Comparison of ENCODE assay signal across 8 mouse cellular contexts in genomic region chr13:93073595-93073994, GRCm38 (mm10).
DNase-seq lines count a peak whose midpoint lies in the region; ATAC-seq and TF ChIP-seq lines count a peak whose summit lies in the region.

No protein-coding gene starts in this region.

- DNase-seq in adrenal gland, postnatal 10 days, result peak; percentile 53
- DNase-seq in adrenal gland, adult 18-20 months (ENCODE audit: low spot score in 2 of 2), result no peak
- peak; percentile 37 for DNase-seq in liver, postnatal 0 days
- DNase-seq in layer of hippocampus, adult 2 months (ENCODE audit: low spot score in 2 of 2), result peak; percentile 83 to 88
- DNase-seq in midbrain, postnatal 0 days (ENCODE audit: low spot score), result peak; percentile 54
- no peak for DNase-seq in c-Kit-positive CD71-positive TER-119-positive erythroid progenitor cells, embryonic 14.5 days (ENCODE audit: low spot score)
- DNase-seq in thymus, postnatal 25 days, result no peak

- H3K9ac ChIP-seq in liver, postnatal 0 days (replicated peaks), result no peak overlapping the region
- no peak overlapping the region for H3K9ac ChIP-seq in liver, embryonic 12.5 days
- H3K9ac ChIP-seq in midbrain, postnatal 0 days (replicated peaks; ENCODE audit: low read length, poor library complexity, severe bottlenecking), result no peak overlapping the region

- no peaks in the 10 kb centered on the region for H3K27me3 ChIP-seq in liver, postnatal 0 days (ENCODE audit: insufficient read depth, low read length)
- no peaks in the 10 kb centered on the region for H3K27me3 ChIP-seq in liver, embryonic 12.5 days (replicated peaks)
- no peaks in the 10 kb centered on the region for H3K27me3 ChIP-seq in midbrain, postnatal 0 days (ENCODE audit: insufficient read depth, low read length)

- 0 out of 2 replicates have a peak, but pooled peaks cover 3% of the 10 kb centered on the region for H3K9me3 ChIP-seq in liver, postnatal 0 days (ENCODE audit: low read length)
- no peaks in the 10 kb centered on the region for H3K9me3 ChIP-seq in liver, embryonic 12.5 days (replicated peaks)
- H3K9me3 ChIP-seq in midbrain, postnatal 0 days (ENCODE audit: low read length), result 0 out of 2 replicates have a peak, but pooled peaks cover 3% of the 10 kb centered on the region

- H3K4me1 ChIP-seq in liver, postnatal 0 days (ENCODE audit: insufficient read depth), result no peaks in the 10 kb centered on the region
- H3K4me1 ChIP-seq in liver, embryonic 12.5 days, result no peaks in the 10 kb centered on the region
- H3K4me1 ChIP-seq in midbrain, postnatal 0 days (ENCODE audit: insufficient read depth, low read length), result peaks cover 3% of the 10 kb centered on the region; the same call in 1 of the 2 replicates

- WGBS in liver, postnatal 0 days (ENCODE audit: insufficient replicate concordance), result 46% methylated on average over 2 of the region's 2 CpGs
- 48% methylated on average over 2 of the region's 2 CpGs for WGBS in liver, embryonic 12.5 days (ENCODE audit: insufficient replicate concordance)
- 27% methylated on average over 2 of the region's 2 CpGs for WGBS in midbrain, postnatal 0 days

- TF ChIP-seq EP300 in liver, postnatal 0 days (IDR thresholded peaks at IDR 0.05; ENCODE audit: low read depth), result no peak

- H3K4me3 ChIP-seq in liver, postnatal 0 days (ENCODE audit: low read depth, low read length), result no peak overlapping the region
- H3K4me3 ChIP-seq in liver, embryonic 12.5 days, result no peak overlapping the region
- peak overlapping the region; percentile 36; the same call in 1 of the 2 replicates for H3K4me3 ChIP-seq in layer of hippocampus, adult 2 months
- no peak overlapping the region for H3K4me3 ChIP-seq in midbrain, postnatal 0 days (ENCODE audit: low read depth, low read length)

- no peak for TF ChIP-seq CTCF in liver, postnatal 0 days (IDR thresholded peaks at IDR 0.05; ENCODE audit: low read depth)
- no peak for TF ChIP-seq CTCF in layer of hippocampus, adult 2 months (conservative IDR thresholded peaks at IDR 0.05)
- no peak for TF ChIP-seq CTCF in midbrain, postnatal 0 days (IDR thresholded peaks at IDR 0.05)

- no peak overlapping the region for H3K4me2 ChIP-seq in liver, postnatal 0 days (ENCODE audit: low read depth, low read length)
- H3K4me2 ChIP-seq in liver, embryonic 12.5 days, result no peak overlapping the region
- no peak overlapping the region for H3K4me2 ChIP-seq in midbrain, postnatal 0 days (ENCODE audit: low read depth, low read length, poor library complexity, severe bottlenecking)

- no peaks in the 10 kb centered on the region for H3K36me3 ChIP-seq in liver, postnatal 0 days (replicated peaks; ENCODE audit: insufficient read depth, low read length)
- H3K36me3 ChIP-seq in liver, embryonic 12.5 days, result no peaks in the 10 kb centered on the region
- no peaks in the 10 kb centered on the region for H3K36me3 ChIP-seq in midbrain, postnatal 0 days (ENCODE audit: insufficient read depth, low read length)

- ATAC-seq in liver, postnatal 0 days, result no peak
- no peak for ATAC-seq in liver, embryonic 12.5 days
- ATAC-seq in midbrain, postnatal 0 days (ENCODE audit: low FRiP score), result no peak

- no peak overlapping the region for H3K27ac ChIP-seq in liver, postnatal 0 days (ENCODE audit: low read depth)
- H3K27ac ChIP-seq in liver, embryonic 12.5 days, result no peak overlapping the region
- H3K27ac ChIP-seq in layer of hippocampus, adult 2 months, result peak overlapping the region; percentile 89
- H3K27ac ChIP-seq in midbrain, postnatal 0 days (ENCODE audit: low read depth, low read length), result no peak overlapping the region

Comparison
In these comparisons a context has a peak if more than half of its experiments do, and no peak if none do; other contexts are left out.
1. DNase-seq: peak in adrenal gland, postnatal 10 days (single experiment), liver, postnatal 0 days (single experiment), layer of hippocampus, adult 2 months (2 of 2) and midbrain, postnatal 0 days (single experiment); none in adrenal gland, adult 18-20 months (0 of 2), c-Kit-positive CD71-positive TER-119-positive erythroid progenitor cells, embryonic 14.5 days (single experiment) and thymus, postnatal 25 days (single experiment).